14 mouse cellular contexts compared by ENCODE assay signal in genomic region chr2:32062626-32063410, GRCm38 (mm10). TPM values are rescaled to one million over a fixed set of nuclear protein-coding genes. Genes with fewer than 3 reads are reported as not detected.
DNase-seq lines count a peak whose midpoint lies in the region; TF ChIP-seq lines count a peak whose summit lies in the region.
"Had no signal": no experiment of that assay in that cellular context is flagged by ENCODE, and none has a peak within 500 bp of the region (broad histone marks: within the 10 kb centered on the region; RNA-seq: fewer than 3 reads in every experiment).

No protein-coding gene starts in this region.

- peak overlapping the region; percentile 16; the same call in 1 of the 2 replicates for H3K4me3 ChIP-seq in heart, embryonic 10.5 days
- no peak overlapping the region for H3K4me3 ChIP-seq in left cerebral cortex, adult 2 months
- H3K4me3 ChIP-seq: intestine, embryonic 15.5 days had no signal

- WGBS in heart, embryonic 10.5 days, result 79% methylated on average over 15 of the region's 15 CpGs

- DNase-seq in heart, embryonic 10.5 days (ENCODE audit: low spot score), result no peak
- DNase-seq in heart, adult 8-10 months (ENCODE audit: low spot score), result no peak
- DNase-seq in CD4-positive helper T cell, adult 2 months (ENCODE audit: low read depth, low spot score), result peak; percentile 89
- peak; percentile 88 for DNase-seq in induced T-regulatory cell, adult 2 months (ENCODE audit: low read depth)
- peak; percentile 74 to 78 for DNase-seq in natural killer cell, adult 2 months (ENCODE audit: low spot score in 2 of 2)
- no peak for DNase-seq in urinary bladder, adult 2 months (ENCODE audit: low spot score)
- no peak for DNase-seq in left cerebral cortex, adult 2 months (ENCODE audit: extremely low spot score in 1 of 2, low spot score in 2 of 2)
- no peak for DNase-seq in kidney, postnatal 25 days
- DNase-seq: cerebellum, adult 8-10 months; kidney, postnatal 4 days; lung, postnatal 36 days; right cerebral cortex, adult 18-20 months had no signal

- peaks cover 26% of the 10 kb centered on the region for H3K36me3 ChIP-seq in heart, embryonic 10.5 days
- H3K36me3 ChIP-seq: intestine, embryonic 15.5 days had no signal

- TF ChIP-seq CTCF in left cerebral cortex, adult 2 months (IDR thresholded peaks at IDR 0.05), result no peak

- H3K27ac ChIP-seq in heart, embryonic 10.5 days, result peak overlapping the region; percentile 88
- no peak overlapping the region for H3K27ac ChIP-seq in left cerebral cortex, adult 2 months
- H3K27ac ChIP-seq: intestine, embryonic 15.5 days; stomach, postnatal 0 days had no signal

- peaks cover 98% of the 10 kb centered on the region for H3K4me1 ChIP-seq in heart, embryonic 10.5 days
- H3K4me1 ChIP-seq: intestine, embryonic 15.5 days had no signal

- intact Hi-C loops in left cerebral cortex, adult 2 months (cut with DNase I), result no loop called here

- no peaks in the 10 kb centered on the region for H3K27me3 ChIP-seq in heart, embryonic 10.5 days (ENCODE audit: insufficient read depth, poor library complexity, severe bottlenecking)
- H3K27me3 ChIP-seq: intestine, embryonic 15.5 days had no signal

- H3K9me3 ChIP-seq in heart, embryonic 10.5 days, result no peaks in the 10 kb centered on the region
- H3K9me3 ChIP-seq: intestine, embryonic 15.5 days had no signal

RNA-seq across cellular contexts. Expression of gene Fam78a, which starts 21.8 kb away (rescaled TPM):
- 37.7 and 60.1 TPM in 2 replicates for polyA plus RNA-seq in heart, embryonic 10.5 days (2016; fragmentation: Nextera tagmentation; extraction: Ambion mirVana)
- 10 to 100 TPM; 12.7 to 26.1 (median 16.3) TPM for total RNA-seq in heart, adult 8-10 months (2022)
- polyA plus RNA-seq in urinary bladder, adult 2 months (2012; rRNA removed), result 0.48 and 0.74 TPM in 2 replicates
- total RNA-seq in left cerebral cortex, adult 2 months (2021), result 1 to 10 TPM; 9.0 to 9.7 TPM

RNA-seq across cellular contexts. Expression of gene Plpp7, which starts 32.5 kb away (rescaled TPM):
- polyA plus RNA-seq in heart, embryonic 10.5 days (2016; fragmentation: Nextera tagmentation; extraction: Ambion mirVana), result 10.9 and 12.9 TPM in 2 replicates
- total RNA-seq in heart, adult 8-10 months (2022), result 10 to 100 TPM; 34.7 to 48.9 (median 42.6) TPM
- 4.9 and 5.3 TPM in 2 replicates for polyA plus RNA-seq in urinary bladder, adult 2 months (2012; rRNA removed)
- total RNA-seq in left cerebral cortex, adult 2 months (2021), result 10 to 100 TPM; 26.8 to 29.3 TPM

Comparison
In these comparisons a context has a peak if more than half of its experiments do, and no peak if none do; other contexts are left out.
1. DNase-seq: peak in CD4-positive helper T cell, adult 2 months (single experiment), induced T-regulatory cell, adult 2 months (single experiment) and natural killer cell, adult 2 months (2 of 2); none in heart, embryonic 10.5 days (single experiment), heart, adult 8-10 months (single experiment), urinary bladder, adult 2 months (single experiment), left cerebral cortex, adult 2 months (0 of 2) and kidney, postnatal 25 days (0 of 2).